Mouse (Mus musculus) olfactory bulb, adult 2 months (tissue): ENCODE results near the gene Art4. TPM values are rescaled to one million over a fixed set of nuclear protein-coding genes. Genes with fewer than 3 reads are reported as not detected.

ENCODE experiments used
- H3K27ac ChIP-seq: fragments of 200-500 bp; 2 replicates; pipeline ENCODE4 v1.5.1; 2012; ENCODE audit warnings: low read depth, low read length; ENCODE audit not compliant: insufficient read depth
- H3K4me1 ChIP-seq: fragments of 200-500 bp; 2 replicates; pipeline ENCODE4 v1.6.1; 2012; ENCODE audit warnings: low read length; ENCODE audit not compliant: control insufficient read depth, insufficient read depth
- H3K4me3 ChIP-seq: fragments of 200-500 bp; 2 replicates; pipeline ENCODE4 v1.5.1; 2012; ENCODE audit warnings: mild to moderate bottlenecking, low read depth, low read length, moderate library complexity; ENCODE audit not compliant: insufficient read depth
- CTCF ChIP-seq: fragments of 200-500 bp; IDR thresholded peaks from 2 replicates; pipeline ENCODE4 v1.5.1; 2012; ENCODE audit warnings: low read depth, mild to moderate bottlenecking, low read length, moderate library complexity; ENCODE audit not compliant: insufficient read depth
- POLR2A ChIP-seq: fragments of 200-500 bp; IDR thresholded peaks from 2 replicates; pipeline ENCODE4 v1.6.1; 2012; ENCODE audit warnings: mild to moderate bottlenecking, low read depth, low read length, moderate library complexity; ENCODE audit not compliant: insufficient read depth
- WGBS: fragments of 180-500 bp; shearing (Covaris S2); methylation state at CpG from one replicate; pipeline ENCODE4 v1.1.7; 2018; 5-methylcytosine and 5-hydroxymethylcytosine counted together
- polyA plus RNA-seq: library from polyadenylated mRNA; stranded (reverse); fragments of >200 nt; gene quantifications from 2 replicates; pipeline ENCODE4 v1.2.4, GENCODE M21; 2012; ENCODE audit warnings: low replicate concordance; ENCODE audit not compliant: missing spikeins, insufficient read depth, insufficient read length

Art4 gene
- polyA plus RNA-seq, 1 experiment: not detected

DNA sequence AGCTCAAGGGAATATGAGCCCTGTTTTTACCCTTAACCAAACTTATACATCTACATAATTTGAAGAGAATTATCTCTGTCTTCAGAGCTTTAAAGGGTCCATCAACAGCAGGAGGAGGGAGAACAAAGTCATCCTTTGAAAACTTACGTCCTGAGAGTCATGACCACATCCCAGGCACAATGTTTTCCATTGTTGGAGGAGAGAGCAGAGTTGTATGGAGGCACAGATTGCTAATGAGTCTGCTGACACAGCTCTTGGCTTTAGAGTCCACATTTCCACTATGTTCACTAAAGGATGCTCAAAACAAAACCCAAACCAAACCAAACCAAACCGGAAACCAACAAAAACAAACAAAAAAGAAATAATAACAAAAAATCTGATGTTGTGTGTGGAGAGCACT, 12.6 kb downstream of the Art4 start:
- WGBS: 38% methylated on average over 2 of the region's 2 CpGs
- H3K27ac ChIP-seq: no peak overlapping the region
- no peaks in the 10 kb centered on the region for H3K4me1 ChIP-seq
- H3K4me3 ChIP-seq: no peak overlapping the region
- no peak for TF ChIP-seq CTCF
- TF ChIP-seq POLR2A: no peak

DNA sequence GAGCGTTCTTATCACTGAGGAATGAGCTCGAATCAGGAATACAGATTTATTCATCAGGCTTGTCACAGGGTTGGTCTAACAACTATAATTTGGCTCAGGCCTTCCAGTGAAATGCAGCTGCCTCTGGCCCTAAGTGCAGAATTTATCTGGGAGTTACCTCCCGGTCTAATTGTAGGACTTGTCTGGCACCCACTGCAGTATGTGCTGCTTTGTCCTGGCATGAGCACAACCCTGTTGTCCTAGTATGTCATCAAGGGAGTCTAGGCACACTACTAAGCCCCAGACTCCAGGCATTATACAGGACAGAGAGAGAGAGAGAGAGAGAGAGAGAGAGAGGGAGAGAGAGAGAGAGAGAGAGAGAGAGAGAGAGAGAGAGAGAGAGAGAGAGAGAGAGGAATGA, 20.2 kb downstream of the Art4 start:
- TF ChIP-seq CTCF: no peak
- no peak for TF ChIP-seq POLR2A
- no peak overlapping the region for H3K27ac ChIP-seq
- H3K4me3 ChIP-seq: no peak overlapping the region
- WGBS: 38% methylated on average over 3 of the region's 3 CpGs
- H3K4me1 ChIP-seq: 0 out of 2 replicates have a peak, but pooled peaks cover 3% of the 10 kb centered on the region

DNA sequence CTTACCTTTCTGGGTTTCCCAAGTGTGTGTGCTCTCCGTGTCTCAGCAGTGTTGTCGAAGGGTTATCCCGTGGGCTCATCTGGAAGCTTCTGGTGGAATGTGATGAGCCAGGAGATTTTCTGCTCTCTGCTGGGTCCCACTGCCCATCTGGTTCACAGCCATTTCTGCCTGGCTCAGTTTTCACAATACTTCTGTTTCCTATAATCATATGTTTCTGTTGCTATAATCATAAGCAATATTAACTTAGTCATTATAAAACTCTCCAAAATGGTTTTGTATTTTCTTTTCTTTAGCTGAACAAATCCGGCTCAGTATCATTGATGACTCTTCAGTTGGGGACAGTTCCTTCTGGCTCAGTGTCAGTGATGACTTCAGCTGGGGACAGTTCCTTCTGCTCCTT, 22.2 kb downstream of the Art4 start, which contains the start of gene Smco3:
Gene Smco3 (minus strand): TSS at position 101 of the 400 bp plus-strand sequence.
- TF ChIP-seq CTCF (no peak), POLR2A (no peak)
- Histone ChIP-seq H3K27ac (0 out of 2 replicates have a peak within 1 kb of the TSS, but pooled peaks have one; percentile 24), H3K4me1 (0 out of 2 replicates have a peak, but pooled peaks cover 3% of the 10 kb centered on the region), H3K4me3 (0 out of 2 replicates have a peak within 1 kb of the TSS, but pooled peaks have one; percentile 23)
- 58% methylated on average over 4 of the region's 4 CpGs for WGBS

DNA sequence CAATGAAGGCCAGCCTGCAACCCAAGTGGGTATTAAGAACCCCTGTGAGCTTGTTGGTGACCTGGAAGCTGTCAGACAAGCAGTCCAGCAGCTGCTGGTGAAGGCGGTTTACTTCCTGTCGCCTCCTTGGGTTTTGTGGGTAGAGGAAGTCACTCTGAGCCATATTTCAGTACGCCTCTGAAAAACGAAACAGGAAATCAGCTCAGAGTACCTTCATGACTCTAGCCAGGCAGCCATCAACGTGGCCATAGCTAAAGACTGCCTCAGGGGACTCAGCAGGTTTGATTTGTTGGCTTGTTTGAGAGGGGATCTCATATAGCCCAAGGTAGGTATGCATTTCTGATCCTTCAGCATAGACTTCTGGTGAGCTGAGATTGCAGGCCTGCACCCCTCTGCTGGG, 25.8 kb downstream of the Art4 start:
- 82% methylated on average over 5 of the region's 5 CpGs for WGBS
- Histone ChIP-seq H3K4me1 (0 out of 2 replicates have a peak, but pooled peaks cover under 1% of the 10 kb centered on the region), H3K4me3 (no peak overlapping the region), H3K27ac (no peak overlapping the region)
- no peak for TF ChIP-seq CTCF
- no peak for TF ChIP-seq POLR2A

DNA sequence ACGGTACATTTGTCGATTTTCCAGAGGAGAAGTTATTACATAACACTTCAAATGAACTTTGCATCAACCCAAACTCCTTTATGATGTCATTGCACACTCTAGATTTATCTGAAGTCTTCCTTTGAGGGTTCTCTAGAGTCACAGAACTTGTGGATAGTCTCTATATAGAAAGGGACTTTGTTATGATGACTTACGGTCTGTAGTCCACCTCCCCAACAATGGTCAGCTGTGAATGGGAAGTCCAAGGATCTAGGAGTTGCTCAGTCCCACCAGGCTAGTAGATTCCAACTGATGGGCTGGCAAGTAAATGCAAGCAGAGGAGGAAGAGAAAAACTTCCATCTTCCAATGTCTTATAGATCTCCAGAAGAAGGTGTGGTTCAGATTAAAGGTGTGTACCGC, 28.9 kb downstream of the Art4 start:
- no peak for TF ChIP-seq POLR2A
- TF ChIP-seq CTCF: no peak
- Histone ChIP-seq H3K27ac (0 out of 2 replicates have a peak overlapping the region, but pooled peaks have one; percentile 88), H3K4me3 (no peak overlapping the region), H3K4me1 (no peaks in the 10 kb centered on the region)
- WGBS: 32% methylated on average over 4 of the region's 4 CpGs

DNA sequence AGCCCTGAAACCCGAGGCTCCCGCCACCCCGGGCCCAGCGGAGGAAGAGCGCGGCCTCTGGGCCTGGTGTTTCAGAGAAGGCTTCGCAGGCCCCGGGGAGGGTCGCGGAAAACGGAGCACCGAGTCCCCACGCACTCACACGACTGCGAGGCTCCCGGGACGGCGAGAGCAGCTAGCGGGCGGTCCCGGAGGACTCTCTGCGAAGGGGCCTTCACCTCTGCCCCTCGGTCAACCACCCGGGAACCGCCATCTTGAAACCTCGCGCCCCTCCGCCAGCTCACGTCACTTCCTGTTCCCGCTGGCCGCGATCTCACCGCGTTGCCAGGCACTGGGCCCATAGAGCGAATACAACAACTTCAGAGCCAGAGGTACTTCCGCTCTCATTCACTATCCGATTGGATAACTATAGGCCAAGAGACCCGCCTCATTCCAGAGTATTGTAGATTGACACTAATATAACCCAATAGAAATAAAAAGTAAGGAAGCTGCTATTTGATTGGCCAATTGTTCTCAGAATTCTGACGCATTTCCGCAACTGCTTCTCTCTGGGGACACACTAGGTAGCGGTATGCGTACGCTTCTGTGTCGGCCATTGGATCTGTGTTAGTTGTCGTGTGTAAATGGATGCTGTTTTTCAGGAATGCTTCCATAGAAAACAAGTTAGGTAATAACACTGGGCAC, 29.5 kb downstream of the Art4 start, which contains the start of gene Wbp11:
Gene Wbp11 (minus strand): TSS at position 353 of the 681 bp plus-strand sequence.
- no peaks in the 10 kb centered on the region for H3K4me1 ChIP-seq
- H3K4me3 ChIP-seq: peak within 1 kb of the TSS; percentile 84
- TF ChIP-seq POLR2A (peak; percentile 56), CTCF (no peak)
- peak within 1 kb of the TSS; percentile 88 for H3K27ac ChIP-seq
- WGBS: under 1% methylated on average over 45 of the region's 45 CpGs

DNA sequence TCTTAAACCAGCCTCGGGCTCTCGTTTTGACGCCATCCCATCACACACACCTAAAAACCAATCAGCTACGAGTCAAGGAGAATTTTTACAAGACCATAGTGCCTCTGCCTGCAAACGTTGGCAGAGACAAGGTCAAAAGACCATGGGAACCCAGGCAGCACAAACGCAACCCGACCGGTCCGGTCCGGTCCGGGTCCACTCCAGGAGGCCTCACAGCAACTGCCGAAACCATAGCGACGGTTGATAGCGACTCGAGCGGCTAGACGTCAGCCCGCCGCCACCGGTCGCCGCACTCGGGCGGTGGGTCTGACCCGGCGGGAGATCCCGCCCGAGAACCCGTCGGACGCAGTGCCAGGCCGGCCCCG, 30.0 kb downstream of the Art4 start, which contains the start of gene BC049715:
Gene BC049715 (plus strand): TSS at position 111 of the 365 bp plus-strand sequence.
- peak within 1 kb of the TSS; percentile 88 for H3K27ac ChIP-seq
- H3K4me1 ChIP-seq: no peaks in the 10 kb centered on the region
- WGBS: under 1% methylated on average over 34 of the region's 34 CpGs
- no peak for TF ChIP-seq POLR2A
- TF ChIP-seq CTCF: no peak
- peak within 1 kb of the TSS; percentile 84 for H3K4me3 ChIP-seq

DNA sequence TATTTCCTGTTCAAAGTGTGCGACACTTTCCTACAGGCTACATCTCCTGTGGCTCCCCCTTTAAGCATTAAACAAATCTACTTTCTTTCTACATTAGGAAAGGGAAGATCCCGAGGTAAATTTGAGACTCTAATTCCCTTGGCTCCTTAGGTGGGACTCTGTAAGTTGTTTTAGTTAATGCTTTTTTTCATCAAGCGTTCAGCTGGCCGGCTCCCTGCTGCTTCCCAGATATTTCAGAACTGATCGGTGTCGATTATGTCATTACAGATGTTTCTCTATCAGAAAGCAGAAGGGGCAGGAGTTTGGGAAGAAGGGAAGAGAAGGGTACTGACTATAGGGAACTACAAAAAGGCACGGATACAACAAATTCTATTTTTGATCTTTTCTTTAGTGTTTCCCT, 30.4 kb downstream of the Art4 start:
- TF ChIP-seq POLR2A: no peak
- TF ChIP-seq CTCF: no peak
- Histone ChIP-seq H3K4me1 (no peaks in the 10 kb centered on the region), H3K4me3 (peak overlapping the region; percentile 84), H3K27ac (no peak overlapping the region)
- WGBS: 15% methylated on average over 7 of the region's 7 CpGs

DNA sequence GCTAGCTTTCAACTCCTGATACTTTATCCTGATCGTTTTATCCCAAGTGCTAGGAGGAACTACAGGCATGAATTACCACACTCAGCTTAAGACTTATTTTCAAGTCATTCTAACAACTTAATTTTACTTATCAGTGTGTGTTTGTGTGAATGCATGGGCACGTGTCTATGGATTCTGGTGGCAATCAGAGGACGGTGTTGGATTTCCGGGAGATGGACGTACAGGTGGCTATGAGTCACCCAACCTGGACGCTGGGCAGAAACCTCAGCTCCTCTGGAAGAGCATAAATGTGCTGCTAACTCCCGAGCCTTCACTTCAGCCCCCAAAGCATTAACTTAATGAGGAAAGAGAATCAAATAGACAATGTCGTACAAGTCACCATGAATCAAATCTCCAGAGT, 32.5 kb downstream of the Art4 start:
- TF ChIP-seq POLR2A (no peak), CTCF (no peak)
- 88% methylated on average over 8 of the region's 8 CpGs for WGBS

DNA sequence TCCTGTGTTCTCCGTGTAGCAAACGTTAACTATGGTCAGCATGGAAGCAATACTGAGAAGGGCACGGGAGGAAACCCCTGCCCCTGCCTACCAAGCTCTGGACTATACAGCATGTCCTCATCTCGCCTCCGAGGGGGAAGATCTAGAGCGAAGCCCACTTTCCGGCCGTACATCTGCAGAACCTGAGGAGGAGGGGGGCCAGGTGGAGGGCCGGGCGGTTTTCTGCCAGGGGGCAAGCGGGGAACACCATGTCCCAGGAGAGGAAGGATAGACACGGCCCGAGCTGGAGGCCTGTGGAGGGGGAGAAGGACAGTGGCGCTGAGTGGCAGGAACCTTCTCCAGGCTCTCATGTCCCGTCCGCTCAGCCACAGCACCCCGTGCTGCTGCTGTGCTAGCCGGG, 36.4 kb downstream of the Art4 start:
- Histone ChIP-seq H3K4me3 (no peak overlapping the region), H3K4me1 (no peaks in the 10 kb centered on the region), H3K27ac (no peak overlapping the region)
- no peak for TF ChIP-seq CTCF
- TF ChIP-seq POLR2A: no peak
- 92% methylated on average over 18 of the region's 18 CpGs for WGBS

More for the DNA sequence above, 32.5 kb downstream of the Art4 start:
- no peak overlapping the region for H3K27ac ChIP-seq
- H3K4me1 ChIP-seq: no peaks in the 10 kb centered on the region
- H3K4me3 ChIP-seq: no peak overlapping the region
